Mouse (Mus musculus) midbrain, embryonic 16.5 days (tissue): ENCODE measurements at regions not wholly inside any gene's neighbourhood (a gene's known extent, or its start where the extent isn't known, plus 50 kb on each side); places are given as distances from the start of the nearest gene placed in this dataset.

Experiments used
- ATAC-seq: fragments of 200-750 bp; cut with Nextera tagmentation; 2 replicates; pipeline ENCODE4 v1.8.0; 2017; ENCODE audit warnings: moderate TSS enrichment
- H3K27ac ChIP-seq: fragments of 300-500 bp; sonication (generic); 2 replicates; pipeline ENCODE4 v1.5.1; 2014; ENCODE audit warnings: mild to moderate bottlenecking, low read length, mixed read lengths
- H3K27me3 ChIP-seq: fragments of 300-500 bp; sonication (generic); 2 replicates; pipeline ENCODE4 v1.6.1; 2014; ENCODE audit warnings: low read depth, low read length, mixed read lengths; ENCODE audit not compliant: control insufficient read depth, insufficient read depth
- H3K36me3 ChIP-seq: fragments of 300-500 bp; sonication (generic); 2 replicates; pipeline ENCODE4 v1.6.1; 2014; ENCODE audit warnings: mild to moderate bottlenecking, low read length, moderate library complexity, mixed read lengths; ENCODE audit not compliant: control insufficient read depth, insufficient read depth
- H3K4me1 ChIP-seq: fragments of 300-500 bp; sonication (generic); 2 replicates; pipeline ENCODE4 v1.6.1; 2014; ENCODE audit warnings: mild to moderate bottlenecking, low read length, mixed read lengths; ENCODE audit not compliant: control insufficient read depth, insufficient read depth
- H3K4me2 ChIP-seq: fragments of 300-500 bp; sonication (generic); 2 replicates; pipeline ENCODE4 v1.6.1; 2014; ENCODE audit warnings: mild to moderate bottlenecking, low read length, mixed read lengths
- H3K4me3 ChIP-seq: fragments of 300-500 bp; sonication (generic); 2 replicates; pipeline ENCODE4 v1.5.1; 2014; ENCODE audit warnings: low read depth, mild to moderate bottlenecking, low read length, moderate library complexity, mixed read lengths
- H3K9ac ChIP-seq: fragments of 300-500 bp; sonication (generic); 2 replicates; pipeline ENCODE4 v1.6.1; 2014; ENCODE audit warnings: low read depth, low read length, mixed read lengths
- H3K9me3 ChIP-seq: fragments of 300-500 bp; sonication (generic); replicated peaks from 2 replicates; pipeline ENCODE4 v1.6.1; 2014; ENCODE audit warnings: mild to moderate bottlenecking, low read length, mixed read lengths; ENCODE audit not compliant: control insufficient read depth, poor library complexity, severe bottlenecking
- WGBS: fragments of 180-500 bp; shearing (Covaris S2); extraction: QIAGEN DNeasy Blood & Tissue Kit; methylation state at CpG from one replicate; pipeline ENCODE4 v1.1.7; 2014; 5-methylcytosine and 5-hydroxymethylcytosine counted together

- H3K4me3 ChIP-seq = no peak overlapping the region
- H3K9ac ChIP-seq = no peak overlapping the region
- H3K9me3 ChIP-seq = no peaks in the 10 kb centered on the region
- H3K36me3 ChIP-seq = no peaks in the 10 kb centered on the region
- H3K4me1 ChIP-seq = no peaks in the 10 kb centered on the region
- no peaks in the 10 kb centered on the region for H3K27me3 ChIP-seq
- ATAC-seq = no peak
- WGBS = 71% methylated on average over 4 of the region's 4 CpGs
- no peak overlapping the region for H3K27ac ChIP-seq
- no peak overlapping the region for H3K4me2 ChIP-seq
These were observed 55.0 kb upstream of the Ywhaq start for GRCm38 (mm10) chr12:21472487-21472886.

GRCm38 (mm10) chr12:21471986-21472385, 54.5 kb upstream of the Ywhaq start:
- Histone ChIP-seq H3K36me3 (no peaks in the 10 kb centered on the region), H3K27ac (no peak overlapping the region), H3K27me3 (no peaks in the 10 kb centered on the region), H3K9me3 (no peaks in the 10 kb centered on the region), H3K9ac (no peak overlapping the region), H3K4me3 (no peak overlapping the region), H3K4me2 (no peak overlapping the region), H3K4me1 (no peaks in the 10 kb centered on the region)
- ATAC-seq = no peak
- WGBS = 77% methylated on average over 7 of the region's 7 CpGs

GRCm38 (mm10) chr12:21470286-21470685, 52.8 kb upstream of the Ywhaq start:
- Histone ChIP-seq H3K27me3 (no peaks in the 10 kb centered on the region), H3K9ac (no peak overlapping the region), H3K9me3 (no peaks in the 10 kb centered on the region), H3K4me2 (no peak overlapping the region), H3K4me1 (no peaks in the 10 kb centered on the region), H3K27ac (no peak overlapping the region), H3K4me3 (no peak overlapping the region), H3K36me3 (no peaks in the 10 kb centered on the region)
- WGBS = 84% methylated on average over 3 of the region's 3 CpGs
- ATAC-seq = no peak
